ENCODE assay signal across 20 mouse cellular contexts in genomic region chr4:71470580-71470979, GRCm38 (mm10).
DNase-seq lines count a peak whose midpoint lies in the region; ATAC-seq lines count a peak whose summit lies in the region.
"Had no signal": no experiment of that assay in that cellular context is flagged by ENCODE, and none has a peak within 500 bp of the region (broad histone marks: within the 10 kb centered on the region; RNA-seq: fewer than 3 reads in every experiment).

No protein-coding gene starts in this region.

- no peak for DNase-seq in frontal cortex, postnatal 25 days (ENCODE audit: low spot score in 2 of 2)
- DNase-seq in brain, adult 2 months (ENCODE audit: low read depth, low spot score) = peak; percentile 69
- peak; percentile 50 for DNase-seq in telencephalon, adult 2 months (ENCODE audit: low read depth, low spot score)
- DNase-seq in right cerebral cortex, postnatal 10 days (ENCODE audit: low spot score in 2 of 2) = no peak
- DNase-seq in kidney, postnatal 25 days = no peak
- DNase-seq: adrenal gland, adult 2 months; adrenal gland, adult 8-10 months; adrenal gland, postnatal 10 days; adrenal gland, postnatal 14 days; adrenal gland, postnatal 25 days; adrenal gland, postnatal 36 days; B cell, adult 2 months; cerebellum, adult 11 months; cerebellum, adult 11-12 months; cerebellum, adult 18-20 months; cerebellum, adult 2 months had no signal

- ATAC-seq in frontal cortex, adult (ENCODE audit: low TSS enrichment) = peak; percentile 86
- ATAC-seq: activated CD4-positive, CD25-positive, alpha-beta regulatory T cell, adult 4 months; CD4-positive, CD25-positive, alpha-beta regulatory T cell, adult 4 months; Patski had no signal

Comparison
In these comparisons a context has a peak if more than half of its experiments do, and no peak if none do; other contexts are left out.
1. DNase-seq: peak in brain, adult 2 months (single experiment) and telencephalon, adult 2 months (single experiment); none in frontal cortex, postnatal 25 days (0 of 2), right cerebral cortex, postnatal 10 days (0 of 2) and kidney, postnatal 25 days (0 of 2).